Mouse (Mus musculus) spleen, adult 2 months (tissue): ENCODE results near the gene Arhgap40.

Experiments
- CTCF ChIP-seq: fragments of 200-500 bp; IDR thresholded peaks from 2 replicates; pipeline ENCODE4 v1.5.1; 2011; ENCODE audit warnings: mild to moderate bottlenecking, inconsistent platforms; ENCODE audit not compliant: insufficient read depth, insufficient read length, insufficient replicate concordance; ENCODE audit errors: extremely low read depth
- POLR2A ChIP-seq: fragments of 200-500 bp; IDR thresholded peaks from 2 replicates; pipeline ENCODE4 v1.6.1; 2011; ENCODE audit warnings: low read depth, low read length, inconsistent platforms

GRCm38 (mm10) chr2:158519071-158519470, 6.5 kb downstream of the Arhgap40 start:
- TF ChIP-seq POLR2A (no peak), CTCF (no peak)
